Mouse (Mus musculus) cerebellum, postnatal 25 days (tissue): ENCODE data around the gene Nectin1.

Experiments
- DNase-seq, 2 experiments: peaks; one replicate each; pipeline ENCODE4 v3.0.0; 2021; ENCODE audit warnings: mixed read lengths in 2 of 2

The Nectin1 gene

GRCm38 (mm10) chr9:43768779-43769178 lies 25.0 kb downstream of the Nectin1 start:
- no peak for DNase-seq

- DNase-seq, result no peak
Measured at GRCm38 (mm10) chr9:43769228-43769627, 25.4 kb downstream of the Nectin1 start.

- DNase-seq, result no peak
Measured at GRCm38 (mm10) chr9:43769940-43770339, 26.2 kb downstream of the Nectin1 start.

GRCm38 (mm10) chr9:43771041-43771440 lies 27.3 kb downstream of the Nectin1 start:
- DNase-seq, result no peak

- no peak for DNase-seq
Measured at GRCm38 (mm10) chr9:43772460-43772859, 28.7 kb downstream of the Nectin1 start.

GRCm38 (mm10) chr9:43773521-43773920 lies 29.7 kb downstream of the Nectin1 start:
- no peak for DNase-seq

GRCm38 (mm10) chr9:43774427-43774826 lies 30.6 kb downstream of the Nectin1 start:
- DNase-seq, result no peak

- DNase-seq, result no peak
Measured at GRCm38 (mm10) chr9:43776231-43776630, 32.4 kb downstream of the Nectin1 start.

GRCm38 (mm10) chr9:43777362-43778360 lies 33.9 kb downstream of the Nectin1 start:
- peak; percentile 61 to 63 for DNase-seq

GRCm38 (mm10) chr9:43780883-43781282 lies 37.1 kb downstream of the Nectin1 start:
- DNase-seq, result no peak

GRCm38 (mm10) chr9:43782401-43782800 lies 38.6 kb downstream of the Nectin1 start:
- DNase-seq, result no peak

GRCm38 (mm10) chr9:43783959-43784358 lies 40.2 kb downstream of the Nectin1 start:
- no peak for DNase-seq

- DNase-seq, result no peak
Measured at GRCm38 (mm10) chr9:43784841-43785240, 41.1 kb downstream of the Nectin1 start.

- no peak for DNase-seq
Measured at GRCm38 (mm10) chr9:43787591-43787990, 43.8 kb downstream of the Nectin1 start.

- no peak for DNase-seq
Measured at GRCm38 (mm10) chr9:43792681-43793080, 48.9 kb downstream of the Nectin1 start.

GRCm38 (mm10) chr9:43793411-43793810 lies 49.6 kb downstream of the Nectin1 start:
- no peak for DNase-seq

GRCm38 (mm10) chr9:43796031-43796430 lies 52.2 kb downstream of the Nectin1 start:
- no peak for DNase-seq

GRCm38 (mm10) chr9:43796841-43797740 lies 53.3 kb downstream of the Nectin1 start:
- peak in 1 of 2 experiments; percentile 16 for DNase-seq

GRCm38 (mm10) chr9:43797746-43798145 lies 54.0 kb downstream of the Nectin1 start:
- peak in 1 of 2 experiments; percentile 1 for DNase-seq

- DNase-seq, result no peak
Measured at GRCm38 (mm10) chr9:43800525-43800924, 56.7 kb downstream of the Nectin1 start.

GRCm38 (mm10) chr9:43801911-43802310 lies 58.1 kb downstream of the Nectin1 start:
- DNase-seq, result peak; percentile 78 to 86

- no peak for DNase-seq
Measured at GRCm38 (mm10) chr9:43807565-43807964, 63.8 kb downstream of the Nectin1 start.

- no peak for DNase-seq
Measured at GRCm38 (mm10) chr9:43808099-43808498, 64.3 kb downstream of the Nectin1 start.
